Mouse (Mus musculus): ENCODE results near the gene 4933428G20Rik.

The 4933428G20Rik gene

DNA sequence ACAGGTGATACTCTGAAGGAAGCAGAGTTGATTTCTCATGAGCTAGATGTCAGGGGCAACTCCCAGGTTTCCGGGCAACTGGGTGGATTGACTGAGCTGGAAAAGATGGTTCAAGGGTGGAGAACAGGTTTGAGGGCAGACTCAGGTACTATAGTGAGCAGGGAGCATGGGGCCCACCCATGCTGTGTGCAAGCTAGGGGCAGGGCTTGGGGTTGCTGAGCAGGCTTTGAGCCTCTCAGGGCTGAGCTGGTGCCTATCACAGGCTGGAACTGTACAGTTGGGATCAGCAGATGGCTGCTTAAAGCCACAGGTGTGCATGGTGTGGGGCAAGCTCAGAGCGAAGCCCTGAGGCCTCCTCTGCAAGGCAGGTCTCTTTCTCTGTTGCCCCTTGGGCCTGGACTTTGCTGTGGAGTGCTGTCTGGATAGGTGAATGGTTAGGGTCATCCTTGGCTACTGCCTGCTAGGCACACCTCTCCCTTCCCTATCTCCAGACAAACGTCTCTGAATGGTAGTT lies 38.8 kb downstream of the 4933428G20Rik start:
- DNase-seq, result no peak

GRCm38 (mm10) chr11:97457120-97457519 lies 43.0 kb downstream of the 4933428G20Rik start:
- no peak for DNase-seq

GRCm38 (mm10) chr11:97451625-97452024 lies 48.5 kb downstream of the 4933428G20Rik start:
- no peak for DNase-seq

DNA sequence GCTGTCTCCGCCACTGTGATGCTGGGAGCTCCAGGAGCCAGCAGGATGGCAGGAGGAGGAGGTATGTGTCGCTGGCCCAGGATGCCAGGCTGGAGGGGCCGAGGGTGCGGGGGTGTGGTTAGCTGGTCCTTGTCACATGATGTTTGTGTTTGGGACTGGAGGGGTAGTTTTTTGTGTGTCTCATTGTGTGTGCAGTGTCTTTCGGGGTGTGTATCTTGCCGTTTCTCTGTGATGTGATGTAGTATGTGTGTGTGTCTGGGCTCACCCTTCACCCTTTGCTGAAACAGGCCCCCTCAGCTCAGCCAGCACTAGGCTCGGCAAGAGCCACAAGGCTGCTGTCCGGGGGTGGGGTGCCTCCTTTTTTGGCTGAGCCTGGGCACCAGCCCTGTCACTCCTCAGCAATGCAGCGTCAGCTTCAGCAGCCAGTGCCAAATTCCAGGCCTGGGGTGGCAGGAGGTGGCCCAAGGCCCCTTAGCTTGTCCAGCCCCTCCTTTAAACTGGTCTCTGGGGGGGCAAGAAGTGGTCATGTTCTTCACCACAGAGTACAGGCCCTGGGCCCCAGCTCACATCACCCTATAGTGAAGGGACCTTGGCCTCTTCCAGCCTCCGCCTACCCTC lies 49.7 kb downstream of the 4933428G20Rik start:
- peak in 1 of 2 experiments; percentile 55 for DNase-seq

- DNase-seq, result peak; percentile 85 to 90
Observed at GRCm38 (mm10) chr11:97449601-97450293, 50.4 kb downstream of the 4933428G20Rik start.

GRCm38 (mm10) chr11:97448611-97449394 lies 51.3 kb downstream of the 4933428G20Rik start:
- no peak for DNase-seq

DNA sequence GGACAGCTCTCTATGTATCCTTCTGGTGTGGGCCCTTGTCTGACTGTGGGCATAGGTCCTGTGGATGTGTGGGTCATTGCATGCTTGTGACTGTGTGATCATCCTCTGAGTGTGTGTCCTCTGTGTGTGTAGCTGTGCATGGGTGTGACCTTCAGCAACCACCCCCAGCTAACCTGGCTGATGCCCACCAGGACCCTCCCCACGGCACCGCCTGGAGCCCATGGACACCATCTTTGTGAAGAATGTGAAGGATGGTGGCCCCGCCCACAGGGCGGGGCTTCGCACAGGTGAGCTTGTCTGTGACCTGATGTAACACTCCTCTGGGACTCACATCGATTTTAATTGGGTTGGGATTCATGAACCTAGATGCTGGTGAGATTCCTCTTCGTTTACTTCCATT lies 52.2 kb downstream of the 4933428G20Rik start:
- DNase-seq, result no peak

DNA sequence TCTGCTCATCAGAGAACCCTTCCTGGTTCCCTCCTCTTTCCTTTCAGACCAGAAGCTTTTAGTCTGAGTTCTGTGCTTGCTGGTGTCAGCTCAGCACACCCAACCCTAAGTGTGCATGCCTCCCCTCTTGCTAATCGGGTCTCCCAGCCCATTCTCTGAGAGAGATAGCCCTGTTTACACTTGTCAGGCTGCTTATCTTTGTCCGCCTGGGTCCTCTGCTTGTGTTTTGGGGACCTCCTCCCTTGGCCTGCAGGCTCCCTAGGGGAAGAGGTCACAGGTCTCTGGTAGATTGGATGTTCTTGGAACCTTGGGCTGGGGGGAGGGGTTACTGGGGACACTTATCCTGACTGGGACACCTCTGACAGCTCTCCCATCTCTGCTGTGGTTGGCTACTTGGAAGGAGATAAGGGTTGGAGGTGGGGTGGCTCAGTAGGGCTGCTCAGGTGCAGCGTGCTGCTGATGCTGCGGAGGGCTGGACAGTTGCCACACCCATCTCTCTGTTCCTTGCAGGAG lies 54.1 kb downstream of the 4933428G20Rik start:
- DNase-seq, result no peak

GRCm38 (mm10) chr11:97445596-97445995 lies 54.5 kb downstream of the 4933428G20Rik start:
- no peak for DNase-seq

DNA sequence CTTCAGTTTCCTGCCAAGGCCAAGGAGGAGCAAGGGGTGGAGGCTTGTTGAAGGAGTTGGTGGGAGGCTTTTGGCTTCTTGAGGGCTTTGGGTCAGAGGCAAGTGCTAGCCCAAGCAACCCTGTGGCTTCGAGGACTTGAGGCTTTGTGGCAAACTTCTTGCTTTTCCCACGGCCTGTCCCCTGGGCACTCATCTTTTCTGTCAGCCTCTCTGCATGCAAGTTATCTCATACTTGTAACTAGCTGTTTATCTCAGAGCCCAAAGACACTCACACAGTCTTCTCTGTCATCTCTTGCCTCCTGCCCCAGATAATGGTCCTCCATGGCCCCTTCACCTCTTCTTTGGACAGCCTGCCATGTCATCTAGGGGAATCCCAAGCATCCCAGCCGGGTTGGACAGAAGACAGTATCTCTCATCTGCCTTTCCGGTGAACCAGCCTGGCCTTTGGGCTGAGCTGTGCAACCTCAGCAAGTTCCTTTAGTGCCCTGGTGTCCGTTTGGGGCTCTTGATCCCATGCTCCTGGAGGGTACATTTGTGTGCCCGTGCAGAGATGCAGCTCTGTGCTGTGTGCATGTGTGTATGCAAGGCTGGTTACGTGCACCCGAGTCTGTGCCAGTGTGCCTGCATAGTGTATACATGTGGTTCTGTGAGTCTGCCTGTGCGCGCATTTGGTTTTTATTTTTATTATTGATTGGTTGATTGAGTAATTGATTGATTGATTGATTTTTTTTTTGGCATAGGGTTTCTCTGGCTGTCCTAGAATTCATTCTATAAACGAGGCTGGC lies 57.1 kb downstream of the 4933428G20Rik start:
- DNase-seq, result no peak

DNA sequence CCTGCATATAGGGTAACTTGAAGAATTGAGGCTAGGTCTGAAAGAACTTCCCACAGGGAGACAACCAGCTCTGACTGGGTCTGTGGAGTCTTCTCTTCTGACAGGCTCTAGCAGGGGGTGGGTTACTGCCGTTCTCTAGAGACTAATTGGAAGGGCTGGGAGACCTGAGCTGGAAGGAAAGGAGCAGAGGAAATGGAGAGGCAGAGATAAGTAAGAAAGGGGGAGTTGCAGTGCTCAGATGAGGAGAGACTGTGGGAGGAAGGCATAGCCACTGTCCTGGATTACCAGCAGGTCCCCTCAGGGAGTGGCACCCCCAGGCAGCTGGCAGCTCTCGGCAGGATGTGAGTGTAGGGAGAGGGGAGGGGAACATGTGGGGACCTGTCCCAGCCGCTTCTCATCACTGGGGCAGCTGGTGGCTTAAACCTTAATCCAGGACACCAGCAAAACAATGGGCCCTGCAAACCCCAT lies 58.4 kb downstream of the 4933428G20Rik start:
- peak; percentile 32 to 62 for DNase-seq

DNA sequence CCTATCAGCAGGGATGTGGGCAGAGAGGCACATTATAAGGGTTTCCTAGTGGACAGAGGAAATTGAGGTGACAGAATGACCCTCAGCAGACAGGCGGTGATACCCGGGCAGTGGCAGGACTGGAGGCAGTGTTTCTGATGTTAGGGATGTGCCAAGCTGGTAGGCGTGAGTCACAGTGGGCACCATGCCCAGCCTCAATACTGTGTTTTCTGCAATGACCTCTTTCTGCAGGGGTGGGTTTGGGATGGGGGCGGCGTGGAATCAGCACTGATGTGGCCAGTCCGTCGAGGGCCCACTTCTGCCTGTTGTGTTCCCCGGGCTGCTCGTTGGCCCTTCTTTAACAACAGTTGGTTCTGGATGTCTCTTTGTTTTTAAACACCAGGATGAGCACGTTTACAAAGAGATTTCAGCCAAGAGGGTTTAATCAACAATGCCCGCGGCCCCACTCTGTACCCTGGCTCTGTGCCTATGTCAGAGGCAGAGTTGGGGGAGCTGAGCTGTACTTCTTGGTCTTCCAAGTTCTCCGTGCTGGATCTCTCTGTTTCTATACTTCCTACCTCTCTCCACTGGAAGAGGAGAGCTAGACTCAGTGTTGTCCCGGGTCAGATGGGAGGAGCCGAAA lies 59.0 kb downstream of the 4933428G20Rik start:
- DNase-seq, result peak in 1 of 2 experiments; percentile 36
